Mouse (Mus musculus) embryonic fibroblast, embryonic 13.5 days (primary cell): ENCODE data around the gene Gpr19.

Experiments used
- CTCF ChIP-seq: IDR thresholded peaks from 2 replicates; pipeline ENCODE4 v1.5.1; 2011; ENCODE audit warnings: mild to moderate bottlenecking, control low read depth, low read length, moderate library complexity, borderline replicate concordance; ENCODE audit not compliant: insufficient read depth
- POLR2A ChIP-seq: IDR thresholded peaks from 2 replicates; pipeline ENCODE4 v1.6.1; 2011; ENCODE audit warnings: low read depth, mild to moderate bottlenecking, control low read depth, low read length, moderate library complexity

GRCm38 (mm10) chr6:134854782-134855181 lies 43.6 kb downstream of the Gpr19 start:
- TF ChIP-seq POLR2A: no peak
- no peak for TF ChIP-seq CTCF
